Mouse (Mus musculus) heart, postnatal 36 days (tissue): ENCODE data around the gene Rabac1. TPM values are rescaled to one million over a fixed set of nuclear protein-coding genes. Genes with fewer than 3 reads are reported as not detected.

ENCODE experiments used
- DNase-seq, 2 experiments: peaks; one replicate each; pipeline ENCODE4 v3.0.0; 2021 to 2022
- intact Hi-C: fragments of 180-260 bp; cut with DNase I; formaldehyde crosslinking; loops from one replicate; pipeline ENCODE4 v1.15.1; 2025
- microRNA-seq, 2 experiments: library from miRNA; unstranded; fragments of <30 nt; microRNA quantifications; one replicate each; pipeline ENCODE4 v1.2.0; 2021; ENCODE audit warnings: borderline number of aligned reads in 2 of 2
- total RNA-seq, 2 experiments: library from RNA; stranded (reverse); gene quantifications; 2 replicates each; pipeline ENCODE4 v1.2.3; 2021

The Rabac1 gene
- total RNA-seq, 2 experiments from 2014 or later, result 305 to 326 TPM

DNA sequence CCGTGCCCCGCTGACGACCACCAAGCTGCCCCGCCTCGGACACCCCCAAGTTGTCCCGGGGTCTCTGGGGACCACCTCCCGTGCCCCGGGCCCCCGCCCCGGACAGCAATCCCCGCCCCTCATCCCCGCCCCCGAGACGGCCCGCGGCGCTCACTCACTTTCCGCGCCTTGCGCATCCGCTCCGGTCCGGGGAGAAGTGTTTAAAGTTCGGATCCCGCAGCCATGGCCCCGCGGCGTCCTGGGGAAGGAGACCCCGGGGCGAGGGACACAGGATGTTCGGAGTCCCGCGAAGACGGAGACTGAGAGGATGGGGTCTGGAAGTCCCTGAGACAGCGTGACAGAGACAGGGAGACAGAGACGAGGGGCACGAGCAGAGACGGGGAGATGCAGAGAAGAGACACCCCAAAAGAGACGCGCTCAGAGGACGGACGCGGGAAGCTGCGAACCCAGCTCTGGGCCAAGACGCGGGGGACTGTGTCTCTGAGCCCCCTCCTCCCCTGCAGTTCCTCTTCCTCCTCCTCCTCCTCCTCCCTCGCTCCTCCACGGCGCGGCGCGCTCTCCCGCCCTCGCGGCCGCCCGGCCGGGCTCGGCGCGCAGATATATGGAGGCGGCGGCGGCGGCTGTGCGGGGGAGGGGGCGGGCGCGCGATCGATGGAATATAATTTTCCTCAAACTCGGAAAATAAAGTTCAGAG is 28.1 kb downstream of the Rabac1 start, which contains the start of gene Gm4881:
Gene Gm4881, minus strand, starts transcription at position 238 of the 694 bp plus-strand sequence.
- intact Hi-C loops, result no loop called here
- no peak for DNase-seq

DNA sequence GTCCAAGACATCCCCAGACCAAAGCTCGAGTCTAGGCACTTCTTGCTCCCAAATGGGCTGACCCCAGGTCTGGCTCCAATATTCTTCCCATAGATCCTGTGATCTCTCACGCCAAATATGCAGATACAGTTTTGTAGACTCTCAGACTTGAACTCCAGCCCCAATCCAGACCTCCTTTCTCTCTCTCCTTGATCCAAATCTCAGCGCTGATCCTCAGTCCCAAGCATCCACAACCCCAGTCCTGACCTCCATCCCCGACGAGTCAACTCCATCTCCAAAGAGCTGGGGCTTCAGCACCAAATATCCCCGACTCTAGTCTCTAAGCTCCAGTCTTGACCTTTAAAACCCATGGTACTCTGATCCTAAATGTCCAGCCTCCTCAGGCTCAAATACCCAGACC is 28.9 kb downstream of the Rabac1 start:
- intact Hi-C loops, result no loop called here

DNA sequence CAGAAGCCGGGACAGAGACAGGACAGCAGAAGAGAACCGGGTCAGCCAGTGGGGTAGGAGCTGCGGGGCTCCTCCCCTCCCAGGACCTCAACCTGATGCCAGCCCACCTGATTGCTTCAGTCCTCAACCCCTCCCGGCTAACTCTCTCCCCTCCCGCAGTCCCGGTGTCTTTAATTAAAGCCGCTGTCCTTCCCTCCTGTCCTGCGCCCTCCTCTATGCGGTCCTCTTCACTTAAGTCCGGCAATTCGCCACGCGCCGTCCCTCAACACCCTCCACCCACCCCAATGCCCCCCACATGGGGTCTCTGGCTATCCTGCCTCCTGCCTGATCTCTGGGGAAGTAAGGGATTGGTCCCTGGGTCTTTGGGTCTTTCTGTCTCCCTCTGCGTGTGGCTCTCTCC is 40.9 kb downstream of the Rabac1 start:
- intact Hi-C loops, result no loop called here

More for the DNA sequence above, 28.9 kb downstream of the Rabac1 start:
- no peak for DNase-seq

DNA sequence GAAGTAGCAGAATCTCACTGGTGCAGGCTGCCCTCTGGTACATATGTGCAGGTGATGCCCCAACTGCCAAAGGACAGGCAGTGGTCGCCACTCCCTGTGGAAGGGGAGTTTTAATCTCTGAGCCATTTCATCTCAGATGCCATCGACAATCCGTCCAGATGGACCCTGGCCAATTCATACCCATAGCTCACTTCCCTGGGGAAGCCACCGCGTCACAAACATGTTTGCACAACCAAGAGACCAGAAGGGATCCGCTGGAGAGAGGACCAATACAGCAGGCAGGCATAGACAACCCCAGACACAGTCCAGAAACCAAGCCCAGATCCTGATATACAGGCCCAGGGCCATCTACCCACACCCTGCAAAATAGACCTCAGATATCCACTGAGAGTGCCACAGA is 42.1 kb downstream of the Rabac1 start:
- intact Hi-C loops, result no loop called here
- no peak for DNase-seq

More for the DNA sequence above, 40.9 kb downstream of the Rabac1 start:
- DNase-seq, result no peak

Small RNAs within 50 kb of the gene (microRNA-seq; reads per million reads assigned to microRNA genes)
- gene Mir7046 (0.72 to 2.0 reads per million in 2 experiments), gene Mir7047 (0 reads per million in 2 experiments)

Other genes with a start within 250 kb of the Rabac1 start
- gene Gm4763, start 245.8 kb downstream of the Rabac1 start, total RNA-seq, result not detected
- under 1 TPM in 1 of 2 experiments, not detected in 1; 0.17 TPM for gene Cd177, start 212.4 kb downstream of the Rabac1 start, total RNA-seq
- gene Ceacam10, start 195.5 kb downstream of the Rabac1 start, total RNA-seq, result not detected
- not detected for gene Gm9844, start 110.5 kb downstream of the Rabac1 start, total RNA-seq
- not detected for gene Lypd4, start 102.8 kb downstream of the Rabac1 start, total RNA-seq
- not detected for gene Dmrtc2, start 102.7 kb downstream of the Rabac1 start, total RNA-seq
- gene Rps19, start 88.4 kb downstream of the Rabac1 start, total RNA-seq, result 100 to 1,000 TPM; 514 to 531 TPM
- 1 to 10 TPM; 1.7 to 2.5 TPM for gene Cd79a, start 75.4 kb downstream of the Rabac1 start, total RNA-seq
- 10 to 100 TPM; 48.8 to 52.8 TPM for gene Arhgef1, start 69.8 kb downstream of the Rabac1 start, total RNA-seq
- not detected for gene Gm4881, start 28.3 kb downstream of the Rabac1 start, total RNA-seq
- under 1 TPM; 0.35 to 0.67 TPM for gene Atp1a3, start 33.2 kb upstream of the Rabac1 start, total RNA-seq
- 1 to 10 TPM; 4.4 to 5.7 TPM for gene Grik5, start 99.6 kb upstream of the Rabac1 start, total RNA-seq
- 10 to 100 TPM in 1 of 2 experiments, 1 to 10 TPM in 1; 9.8 to 10.7 TPM for gene Zfp574, start 99.8 kb upstream of the Rabac1 start, total RNA-seq
- gene Pou2f2, start 207.0 kb upstream of the Rabac1 start, total RNA-seq, result under 1 TPM; 0.53 to 0.68 TPM
- gene Dedd2, start 247.9 kb upstream of the Rabac1 start, total RNA-seq, result 10 to 100 TPM; 17.3 to 22.2 TPM
- gene Zfp526, start 248.7 kb upstream of the Rabac1 start, total RNA-seq, result 1 to 10 TPM; 8.9 to 10.0 TPM